Mouse (Mus musculus): ENCODE results near the gene Ccdc40. TPM values are rescaled to one million over a fixed set of nuclear protein-coding genes. Genes with fewer than 3 reads are reported as not detected.

Ccdc40 gene
- total RNA-seq, 2 experiments from 2014 or later: 0.26 TPM; not detected in 1

Other genes with a start within 250 kb of the Ccdc40 start
- not detected for gene Enpp7, start 240.4 kb upstream of the Ccdc40 start, total RNA-seq (2021)
- gene Cbx2, start 205.6 kb upstream of the Ccdc40 start, total RNA-seq (2021): 1 to 10 TPM in 1 of 2 experiments, under 1 TPM in 1; 0.85 to 1.0 TPM
- 1 to 10 TPM; 2.6 to 3.5 TPM for gene Cbx8, start 187.6 kb upstream of the Ccdc40 start, total RNA-seq (2021)
- gene Cbx4, start 142.4 kb upstream of the Ccdc40 start, total RNA-seq (2021): 1 to 10 TPM; 1.6 to 2.5 TPM
- 10 to 100 TPM; 29.7 to 29.9 TPM for gene Tbc1d16, start 73 bp upstream of the Ccdc40 start, total RNA-seq (2021)
- 100 to 1,000 TPM; 174 to 191 TPM for gene Gaa, start 39.3 kb downstream of the Ccdc40 start, total RNA-seq (2021)
- 10 to 100 TPM; 32.2 to 43.5 TPM for gene Eif4a3, start 71.5 kb downstream of the Ccdc40 start, total RNA-seq (2021)
- gene Card14, start 79.2 kb downstream of the Ccdc40 start, total RNA-seq (2021): under 1 TPM; 0.21 to 0.34 TPM
- 1 to 10 TPM; 3.3 to 3.4 TPM for gene Sgsh, start 127.0 kb downstream of the Ccdc40 start, total RNA-seq (2021)
- gene Slc26a11, start 127.0 kb downstream of the Ccdc40 start, total RNA-seq (2021): 1 to 10 TPM; 2.4 to 2.8 TPM
- gene Rnf213, start 164.5 kb downstream of the Ccdc40 start, total RNA-seq (2021): 1 to 10 TPM; 5.7 to 6.6 TPM

All from gastrocnemius, adult 18-20 months (tissue).